Comparison of ENCODE assay signal across 8 mouse cellular contexts in the genomic region with DNA sequence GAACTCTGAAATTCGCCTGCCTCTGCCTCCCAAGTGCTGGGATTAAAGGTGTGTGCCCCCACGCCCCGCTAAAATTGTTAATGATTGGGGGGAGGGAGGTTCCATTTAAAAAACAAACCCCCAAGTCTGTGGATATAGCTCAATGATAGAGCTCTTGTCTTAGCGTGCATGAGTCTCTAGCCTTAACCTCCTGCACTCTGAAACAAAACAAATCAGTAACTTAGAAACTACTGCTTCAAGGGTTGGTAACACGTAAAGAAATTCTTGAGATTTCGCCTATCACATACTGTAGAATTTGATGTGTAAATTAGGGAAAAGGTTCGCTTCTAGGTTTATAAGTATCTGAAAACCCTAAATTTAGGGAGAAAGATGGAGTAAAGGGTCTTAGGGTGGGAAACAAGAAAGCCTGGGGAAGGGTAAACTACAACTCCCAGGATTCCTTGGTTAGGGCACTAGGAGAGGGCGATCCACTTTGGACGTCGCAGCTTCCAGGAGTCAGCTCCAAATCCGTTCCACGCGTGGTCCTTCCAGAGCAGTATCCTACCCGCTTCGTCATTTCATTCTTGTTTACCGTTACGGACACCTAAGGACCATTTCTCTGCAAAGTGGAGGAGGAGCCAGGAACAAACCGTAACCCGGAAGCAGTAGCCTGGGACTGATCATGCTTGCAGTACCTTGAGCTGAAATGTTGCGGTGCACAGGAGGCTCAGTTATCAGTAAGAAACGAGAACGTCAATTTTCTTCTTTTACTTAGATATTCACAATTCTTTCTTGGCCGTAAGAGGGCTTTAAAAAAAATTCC. TPM values are rescaled to one million over a fixed set of nuclear protein-coding genes. Genes with fewer than 3 reads are reported as not detected.
DNase-seq lines count a peak whose midpoint lies in the region; ATAC-seq and TF ChIP-seq lines count a peak whose summit lies in the region.

Gene Mtrf1, plus strand, starts transcription at position 452 of the 802 bp plus-strand sequence.

- H3K27ac ChIP-seq in gastrocnemius, adult 2 months = peak within 1 kb of the TSS; percentile 94

- H3K4me3 ChIP-seq in gastrocnemius, adult 2 months = peak within 1 kb of the TSS; percentile 83

- intact Hi-C loops in gastrocnemius, adult 2 months (cut with DNase I) = loop anchor here (2.0 kb wide), 1 partner anchor 71 kb away; no protein-coding TSS in a partner anchor

- DNase-seq in WW6 (ENCODE audit: low read depth, low spot score) = peak; percentile 28
- DNase-seq in gastrocnemius, adult 2 months = peak; percentile 69
- peak; percentile 89 for DNase-seq in induced T-regulatory cell, adult 2 months (ENCODE audit: low read depth)
- peak; percentile 54 to 75 for DNase-seq in left cerebral cortex, adult 8-10 months (ENCODE audit: low spot score in 2 of 2)
- peak; percentile 75 for DNase-seq in right cerebral cortex, adult 18-20 months
- DNase-seq in urinary bladder, postnatal 14 days (ENCODE audit: low spot score) = peak; percentile 57

- peak; percentile 7; the same call in 1 of the 2 replicates for TF ChIP-seq CTCF in gastrocnemius, adult 2 months (IDR thresholded peaks at IDR 0.05)

- peak; percentile 89 for ATAC-seq in common myeloid progenitor, adult 5-6 weeks (replicated peaks; ENCODE audit: low read depth, poor library complexity, severe bottlenecking)
- ATAC-seq in megakaryocyte, adult 5-6 weeks (ENCODE audit: poor library complexity, severe bottlenecking) = peak; percentile 86

RNA-seq across cellular contexts. Expression of gene Mtrf1, which starts in this region (rescaled TPM):
- total RNA-seq in common myeloid progenitor, adult 5-6 weeks (2017) = 19.4 and 27.9 TPM in 2 replicates
- total RNA-seq in gastrocnemius, adult 2 months (2021) = 1 to 10 TPM; 8.9 to 9.5 TPM
- 1 to 10 TPM; 6.7 to 7.3 (median 7.0) TPM for total RNA-seq in left cerebral cortex, adult 8-10 months (2022)
- total RNA-seq in megakaryocyte, adult 5-6 weeks (2015) = 4.6 and 6.5 TPM in 2 replicates
- 12.6 and 13.7 TPM in 2 replicates for total RNA-seq in megakaryocyte, adult 5-6 weeks (2017)

Comparison
In these comparisons a context has a peak if more than half of its experiments do, and no peak if none do; other contexts are left out.
1. Peak in every context shown above with its lines: DNase-seq, ATAC-seq, H3K4me3 ChIP-seq and H3K27ac ChIP-seq.
2. DNase-seq: peak in every context shown above with its lines; median percentile 89 in induced T-regulatory cell, adult 2 months; 75 in right cerebral cortex, adult 18-20 months; 69 in gastrocnemius, adult 2 months; 64 in left cerebral cortex, adult 8-10 months; 57 in urinary bladder, postnatal 14 days; 28 in WW6.